Mouse (Mus musculus) G1E (cell line): Measurements from ENCODE around the gene Cbln4.

Source experiments
- CTCF ChIP-seq: IDR thresholded peaks from 2 replicates; pipeline ENCODE4 v1.5.1; 2012; ENCODE audit warnings: low read depth, low read length, inconsistent platforms, mixed read lengths
- GATA1 ChIP-seq: IDR thresholded peaks from 2 replicates; pipeline ENCODE4 v1.6.1; 2012; ENCODE audit warnings: borderline replicate concordance, low read length, inconsistent platforms, mixed read lengths

GRCm38 (mm10) chr2:172042125-172042524 lies 1.1 kb downstream of the Cbln4 start:
- TF ChIP-seq CTCF (no peak), GATA1 (no peak)
